Mouse (Mus musculus) adrenal gland, adult 2 months (tissue): ENCODE data around the gene Cited2. TPM values are rescaled to one million over a fixed set of nuclear protein-coding genes. Genes with fewer than 3 reads are reported as not detected.

Source experiments
- DNase-seq: peaks from one replicate; pipeline ENCODE4 v3.0.0; 2021
- long read RNA-seq: library from polyadenylated mRNA; stranded (forward); transcript quantifications from one replicate; pipeline ENCODE4 v2.0.0, GENCODE M21; 2021
- polyA plus RNA-seq: library from polyadenylated mRNA; depleted of rRNA; stranded (reverse); fragments of >200 nt; gene quantifications from 2 replicates; pipeline ENCODE4 v1.2.3, GENCODE M21; 2012; rRNA removed
- total RNA-seq, 2 experiments: library from RNA; stranded (reverse); gene quantifications; 2 replicates each; pipeline ENCODE4 v1.2.3; 2021

The Cited2 gene
- total RNA-seq, result 10 to 100 TPM; 57.4 to 72.4 TPM
- polyA plus RNA-seq, result 108 and 109 TPM in 2 replicates
- long read RNA-seq, transcript Cited2-201 (2 exons, 1,979 nt), result major isoform, 29 of 40 reads
- long read RNA-seq, transcript Cited2-203 (1 exons, 2,411 nt), result minor isoform, 10 of 40 reads
- long read RNA-seq, partial matches to known transcripts, result 0 of 40 reads
- long read RNA-seq, other reads (novel, unspliced or antisense), result 0 of 40 reads

- DNase-seq, result peak; percentile 99
These were observed at the start of gene Cited2 for GRCm38 (mm10) chr10:17722653-17723410. TSS of gene Cited2 (plus strand) at chr10:17723218.

- DNase-seq, result no peak
These were observed 48.6 kb upstream of the Cited2 start for GRCm38 (mm10) chr10:17674454-17674853.

- DNase-seq, result no peak
These were observed 48.1 kb upstream of the Cited2 start for GRCm38 (mm10) chr10:17674869-17675268.

- no peak for DNase-seq
These were observed 46.6 kb upstream of the Cited2 start for GRCm38 (mm10) chr10:17676464-17676863.

GRCm38 (mm10) chr10:17677308-17677707 lies 45.7 kb upstream of the Cited2 start:
- DNase-seq, result no peak

- DNase-seq, result no peak
These were observed 42.3 kb upstream of the Cited2 start for GRCm38 (mm10) chr10:17680432-17681382.

GRCm38 (mm10) chr10:17681386-17681785 lies 41.6 kb upstream of the Cited2 start:
- no peak for DNase-seq

- DNase-seq, result no peak
These were observed 39.1 kb upstream of the Cited2 start for GRCm38 (mm10) chr10:17683852-17684428.

GRCm38 (mm10) chr10:17689806-17690205 lies 33.2 kb upstream of the Cited2 start:
- no peak for DNase-seq

- no peak for DNase-seq
These were observed 31.3 kb upstream of the Cited2 start for GRCm38 (mm10) chr10:17691709-17692108.

GRCm38 (mm10) chr10:17695801-17696200 lies 27.2 kb upstream of the Cited2 start:
- no peak for DNase-seq

- DNase-seq, result peak; percentile 32
These were observed 25.4 kb upstream of the Cited2 start for GRCm38 (mm10) chr10:17697376-17698265.

- DNase-seq, result no peak
These were observed 17.5 kb upstream of the Cited2 start for GRCm38 (mm10) chr10:17705466-17705973.

- no peak for DNase-seq
These were observed 12.3 kb upstream of the Cited2 start for GRCm38 (mm10) chr10:17710753-17711152.

GRCm38 (mm10) chr10:17719009-17719570 lies 3.9 kb upstream of the Cited2 start:
- DNase-seq, result peak; percentile 40

- DNase-seq, result no peak
These were observed 3.4 kb upstream of the Cited2 start for GRCm38 (mm10) chr10:17719646-17720045.

GRCm38 (mm10) chr10:17720891-17721601 lies 2.0 kb upstream of the Cited2 start:
- DNase-seq, result peak; percentile 5

GRCm38 (mm10) chr10:17721602-17722121 lies 1.4 kb upstream of the Cited2 start:
- no peak for DNase-seq

GRCm38 (mm10) chr10:17722158-17722557 lies 860 bp upstream of the Cited2 start:
- DNase-seq, result peak; percentile 97
